Mouse (Mus musculus) lung, postnatal 0 days (tissue): ENCODE measurements at regions not wholly inside any gene's neighbourhood (a gene's known extent, or its start where the extent isn't known, plus 50 kb on each side); places are given as distances from the start of the nearest gene placed in this dataset.

Experiments
- ATAC-seq: fragments of 200-750 bp; cut with Nextera tagmentation; 2 replicates; pipeline ENCODE4 v1.8.0; 2017; ENCODE audit warnings: moderate library complexity
- DNase-seq: peaks from one replicate; pipeline ENCODE4 v3.0.0-alpha.2; 2016; ENCODE audit warnings: low spot score
- H3K27ac ChIP-seq: fragments of 300-500 bp; sonication (generic); 2 replicates; pipeline ENCODE4 v1.5.1; 2014; ENCODE audit warnings: antibody characterized with exemption, mild to moderate bottlenecking, low read length, mixed read lengths
- H3K27me3 ChIP-seq: fragments of 300-500 bp; sonication (generic); replicated peaks from 2 replicates; pipeline ENCODE4 v1.6.1; 2014; ENCODE audit warnings: low read length, mixed read lengths; ENCODE audit not compliant: insufficient read depth
- H3K36me3 ChIP-seq: fragments of 300-500 bp; sonication (generic); 2 replicates; pipeline ENCODE4 v1.6.1; 2014; ENCODE audit warnings: low read length, mixed read lengths; ENCODE audit not compliant: insufficient read depth
- H3K4me1 ChIP-seq: fragments of 300-500 bp; sonication (generic); 2 replicates; pipeline ENCODE4 v1.6.1; 2014; ENCODE audit warnings: antibody characterized with exemption, low read depth, low read length, mixed read lengths; ENCODE audit not compliant: insufficient read depth
- H3K4me2 ChIP-seq: fragments of 300-500 bp; sonication (generic); replicated peaks from 2 replicates; pipeline ENCODE4 v1.6.1; 2014; ENCODE audit warnings: low read depth, mild to moderate bottlenecking, low read length, moderate library complexity, mixed read lengths
- H3K4me3 ChIP-seq: fragments of 300-500 bp; sonication (generic); 2 replicates; pipeline ENCODE4 v1.5.1; 2014; ENCODE audit warnings: low read depth, low read length
- H3K9ac ChIP-seq: fragments of 300-500 bp; sonication (generic); replicated peaks from 2 replicates; pipeline ENCODE4 v1.6.1; 2014; ENCODE audit warnings: low read depth, mild to moderate bottlenecking
- H3K9me3 ChIP-seq: fragments of 300-500 bp; sonication (generic); 2 replicates; pipeline ENCODE4 v1.6.1; 2016; ENCODE audit warnings: low read length, mixed read lengths
- CTCF ChIP-seq: IDR thresholded peaks from 2 replicates; pipeline ENCODE4 v1.5.1; 2016; ENCODE audit warnings: antibody characterized with exemption, mild to moderate bottlenecking
- EP300 ChIP-seq: IDR thresholded peaks from 2 replicates; pipeline ENCODE4 v1.6.1; 2016; ENCODE audit warnings: antibody characterized with exemption, mild to moderate bottlenecking, control low read depth
- WGBS: fragments of 180-500 bp; shearing (Covaris S2); extraction: QIAGEN DNeasy Blood & Tissue Kit; methylation state at CpG from one replicate; pipeline ENCODE4 v1.1.7; 2014; 5-methylcytosine and 5-hydroxymethylcytosine counted together

- Histone ChIP-seq H3K36me3 (no peaks in the 10 kb centered on the region), H3K9me3 (no peaks in the 10 kb centered on the region), H3K4me2 (no peak overlapping the region), H3K4me3 (no peak overlapping the region), H3K4me1 (no peaks in the 10 kb centered on the region), H3K27ac (no peak overlapping the region), H3K9ac (no peak overlapping the region), H3K27me3 (no peaks in the 10 kb centered on the region)
- TF ChIP-seq EP300 = no peak
- no peak for TF ChIP-seq CTCF
- ATAC-seq (no peak), DNase-seq (peak; percentile 16)
- WGBS = 56% methylated on average over 2 of the region's 2 CpGs
These were observed 77.3 kb upstream of the 1700003H04Rik start for GRCm38 (mm10) chr3:124658153-124658552.

- ATAC-seq (no peak), DNase-seq (no peak)
- H3K4me3 ChIP-seq = no peak overlapping the region
- H3K4me2 ChIP-seq = no peak overlapping the region
- H3K9me3 ChIP-seq = no peaks in the 10 kb centered on the region
- no peak overlapping the region for H3K27ac ChIP-seq
- H3K36me3 ChIP-seq = no peaks in the 10 kb centered on the region
- no peaks in the 10 kb centered on the region for H3K27me3 ChIP-seq
- 92% methylated on average over 2 of the region's 2 CpGs for WGBS
- H3K9ac ChIP-seq = no peak overlapping the region
- no peaks in the 10 kb centered on the region for H3K4me1 ChIP-seq
- TF ChIP-seq EP300 (no peak), CTCF (no peak)
These were observed 52.5 kb upstream of the 1700003H04Rik start for GRCm38 (mm10) chr3:124633372-124633771.
